Mouse (Mus musculus) thymus, postnatal 36 days (tissue): ENCODE results near the gene Unc5c.

ENCODE experiments used
- DNase-seq, 2 experiments: peaks; one replicate each; pipeline ENCODE4 v3.0.0; 2022; ENCODE audit warnings: mixed read lengths in 2 of 2

Unc5c gene

DNA sequence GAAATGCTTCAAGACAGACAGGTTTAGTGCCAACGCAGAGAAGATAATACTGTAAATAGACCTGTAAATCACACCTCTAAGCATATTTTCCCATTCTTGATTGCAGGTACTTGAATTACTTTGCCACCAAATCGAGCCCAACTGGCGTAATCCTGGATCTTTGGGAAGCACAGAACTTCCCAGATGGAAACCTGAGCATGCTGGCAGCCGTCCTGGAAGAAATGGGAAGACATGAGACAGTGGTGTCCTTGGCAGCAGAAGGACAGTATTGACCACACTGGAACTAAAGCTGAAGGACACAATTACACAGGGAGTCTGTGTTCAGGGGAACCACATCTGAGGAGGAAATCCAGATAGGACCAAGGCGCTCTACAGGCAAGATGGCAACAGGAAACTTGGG, 363.3 kb downstream of the Unc5c start:
- DNase-seq: no peak

DNA sequence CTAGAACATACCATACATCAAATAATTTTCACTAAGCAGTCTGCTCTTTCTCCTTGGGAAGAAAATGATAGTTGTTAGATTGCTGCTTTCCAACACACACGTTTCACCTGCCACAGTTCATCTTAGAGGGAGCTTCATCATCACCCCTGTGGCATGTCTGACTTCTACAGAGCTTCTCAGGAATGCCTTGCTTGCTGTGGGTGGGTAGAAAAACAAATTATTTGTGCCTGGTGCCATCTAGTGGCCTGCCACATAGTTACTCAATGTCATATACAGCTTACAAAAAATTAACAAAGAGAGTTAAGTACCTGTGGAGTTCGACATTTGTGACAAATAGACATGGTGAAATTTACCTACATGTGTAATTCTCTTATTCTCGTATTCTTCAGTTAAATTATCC, 366.1 kb downstream of the Unc5c start:
- DNase-seq: no peak

DNA sequence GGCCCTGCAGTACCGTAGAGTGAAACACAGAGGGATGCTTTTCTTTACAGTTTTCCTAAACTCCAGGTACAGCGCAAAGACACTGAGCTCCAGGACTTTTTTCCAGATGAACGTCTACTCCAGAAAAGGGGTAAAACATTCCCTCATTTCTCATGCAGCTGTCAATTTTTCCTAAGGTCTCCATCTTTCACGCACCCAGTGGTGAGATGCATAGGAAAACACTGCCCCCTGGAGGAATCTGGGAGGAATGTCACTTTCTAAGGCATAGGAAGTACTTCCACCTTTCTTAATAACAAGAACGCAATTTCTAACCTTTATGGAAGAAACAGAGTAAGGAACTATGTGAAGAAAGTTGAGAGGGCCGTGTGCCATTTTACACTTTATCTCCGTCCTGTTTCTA, 373.8 kb downstream of the Unc5c start:
- DNase-seq: no peak

DNA sequence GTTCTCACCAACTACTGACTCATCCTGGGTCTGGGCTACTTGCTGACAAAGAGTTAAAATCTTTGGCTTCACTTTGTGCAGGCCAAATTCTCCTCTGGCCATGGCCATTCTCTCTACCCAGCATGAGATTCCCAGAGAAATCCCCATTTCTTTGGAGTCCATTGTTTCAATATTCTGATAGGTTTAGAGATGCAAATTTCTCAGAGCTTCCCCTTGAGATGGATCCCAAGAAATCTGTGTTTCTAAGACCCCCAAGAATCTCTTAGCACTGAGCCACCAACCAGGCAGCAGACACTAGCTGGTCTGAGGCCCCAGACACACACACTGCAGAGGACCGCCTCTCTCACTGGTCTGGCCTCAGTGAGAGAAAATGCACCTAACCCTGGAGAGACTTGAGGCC, 384.2 kb downstream of the Unc5c start:
- DNase-seq: no peak

DNA sequence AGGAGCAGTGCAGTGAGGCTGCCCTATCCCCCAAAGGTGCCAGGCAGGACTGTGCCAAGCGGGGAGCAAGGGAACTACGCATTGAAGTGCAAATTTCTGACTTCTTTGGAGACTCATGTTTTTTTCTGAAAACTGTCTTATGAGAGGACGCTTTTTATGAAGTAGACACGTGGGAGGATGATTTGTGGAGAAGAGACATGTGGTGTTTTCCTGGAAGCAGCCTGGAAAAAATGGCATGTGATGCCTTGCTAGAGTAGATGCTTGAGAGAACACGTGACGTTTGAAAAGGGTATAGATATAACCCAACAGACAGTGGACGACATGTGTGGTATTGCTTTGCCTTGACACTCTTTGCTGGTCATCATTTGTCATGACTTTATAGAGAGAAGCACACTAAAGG, 385.1 kb downstream of the Unc5c start:
- DNase-seq: no peak

DNA sequence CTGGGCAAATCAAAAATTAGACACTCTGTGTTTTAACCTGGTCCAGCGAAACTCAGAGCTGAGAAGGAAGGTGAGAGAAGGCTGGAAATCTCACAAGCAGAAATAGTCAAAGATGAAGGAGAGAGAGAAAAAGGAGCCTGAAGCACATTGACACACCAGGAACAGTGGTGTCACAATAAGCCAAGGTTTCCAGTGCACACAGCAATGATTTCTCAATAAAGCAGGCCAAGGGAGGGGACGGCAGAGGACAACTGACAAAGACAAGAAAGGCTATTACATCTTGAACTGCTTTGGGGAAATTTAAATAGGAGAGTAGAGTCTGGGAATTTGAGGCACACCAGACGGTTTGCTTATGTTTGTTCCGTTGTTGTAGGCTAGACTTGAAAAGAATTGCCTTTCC, 389.3 kb downstream of the Unc5c start:
- no peak for DNase-seq

DNA sequence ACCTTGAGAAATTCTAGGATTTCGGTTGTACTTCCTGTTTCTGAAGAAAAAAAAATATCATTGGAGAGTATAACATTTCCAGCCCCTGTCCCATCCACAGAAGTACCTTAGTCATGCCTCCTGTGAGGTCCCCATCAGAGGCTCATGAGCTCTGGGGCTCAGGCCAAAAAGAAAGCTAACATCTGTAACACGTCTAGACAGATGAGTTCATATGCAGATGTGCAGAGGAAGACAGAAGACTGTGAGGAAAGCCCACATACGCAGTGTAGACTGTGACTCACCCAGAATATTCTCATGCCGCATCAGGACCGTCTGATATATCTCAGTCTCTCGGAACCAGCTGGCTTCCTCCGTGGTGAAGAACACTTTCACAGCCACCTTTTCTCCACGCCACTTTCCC, 392.1 kb downstream of the Unc5c start:
- no peak for DNase-seq

DNA sequence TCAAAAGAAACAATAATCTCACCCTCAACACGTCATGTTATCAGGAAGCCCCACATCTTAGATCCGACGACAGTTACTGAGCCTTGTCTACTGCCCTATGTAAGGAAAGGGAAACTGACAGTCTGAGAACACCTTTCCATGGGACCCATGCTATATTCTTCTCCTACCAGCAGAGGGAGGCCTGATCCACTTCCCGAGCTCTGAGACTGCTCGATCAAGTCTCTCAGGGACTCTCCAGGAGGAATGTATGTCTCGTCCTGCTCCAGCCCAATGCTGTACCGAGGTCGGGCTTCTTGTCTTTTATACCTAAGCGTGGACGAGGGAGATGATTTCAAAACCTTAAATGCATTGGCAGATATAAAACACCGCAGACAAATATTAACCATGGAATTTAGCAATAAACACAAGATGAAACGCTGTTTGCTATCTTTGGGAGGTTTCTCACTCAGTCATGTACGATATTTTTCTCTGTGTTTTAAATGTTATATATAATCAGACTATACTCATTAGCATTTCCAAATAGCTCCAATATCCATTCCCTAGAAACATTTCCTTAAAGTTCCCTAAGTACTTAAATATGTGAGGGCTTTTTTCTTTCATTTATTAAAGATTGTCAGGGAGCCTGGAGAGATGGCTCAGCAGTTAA, 397.9 kb downstream of the Unc5c start:
- no peak for DNase-seq

DNA sequence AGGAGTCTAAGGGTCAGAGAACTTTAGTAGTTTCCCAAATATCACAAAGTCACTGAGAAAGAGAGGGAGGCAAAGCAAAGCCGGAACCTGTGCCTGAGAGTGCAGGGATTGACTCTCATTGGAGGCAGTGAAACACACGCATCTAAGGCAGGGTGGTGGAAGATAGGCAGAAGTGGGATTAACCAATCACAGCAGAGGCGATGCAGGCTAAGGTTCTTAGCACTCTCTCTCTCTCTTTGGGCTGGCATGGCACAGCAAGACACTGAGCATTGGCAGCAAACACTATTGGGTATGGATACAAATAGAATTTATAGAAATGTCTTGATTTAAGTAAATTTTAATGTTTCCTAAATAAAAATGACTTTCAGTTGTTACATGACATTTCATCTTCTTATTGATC, 406.8 kb downstream of the Unc5c start:
- DNase-seq: no peak

DNA sequence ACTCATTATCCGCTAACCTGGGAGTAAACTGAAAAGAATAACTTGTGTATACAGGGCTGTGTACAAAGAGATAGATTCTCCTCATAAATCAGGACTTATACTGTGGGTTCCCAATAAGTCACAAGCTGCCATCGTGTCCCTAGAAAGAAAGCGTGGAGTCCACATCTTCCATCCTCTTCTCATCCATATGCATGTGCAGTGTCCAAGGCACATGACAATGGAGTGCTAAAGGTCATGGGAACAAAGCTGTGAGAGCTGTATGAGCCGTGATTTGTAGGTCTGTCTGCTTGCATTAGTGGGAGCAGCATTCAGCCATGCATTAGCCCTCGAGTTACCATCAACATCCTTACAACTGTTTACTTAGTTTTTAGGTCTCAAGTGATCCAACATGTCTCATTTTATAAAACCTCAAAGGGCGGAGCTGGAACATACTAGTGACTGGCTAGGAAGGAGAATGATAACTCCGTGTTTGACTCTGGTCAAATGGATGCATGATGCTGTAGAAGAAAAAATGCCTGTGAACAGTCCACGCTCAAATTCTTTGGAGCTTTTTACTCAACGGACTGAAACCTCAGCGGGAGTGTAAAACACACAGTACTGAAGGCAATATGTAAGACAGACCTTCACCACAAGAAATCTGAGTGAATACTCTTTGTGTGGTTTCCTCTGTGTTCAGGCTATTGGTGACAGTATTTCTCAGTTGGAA, 407.5 kb downstream of the Unc5c start:
- DNase-seq: no peak

DNA sequence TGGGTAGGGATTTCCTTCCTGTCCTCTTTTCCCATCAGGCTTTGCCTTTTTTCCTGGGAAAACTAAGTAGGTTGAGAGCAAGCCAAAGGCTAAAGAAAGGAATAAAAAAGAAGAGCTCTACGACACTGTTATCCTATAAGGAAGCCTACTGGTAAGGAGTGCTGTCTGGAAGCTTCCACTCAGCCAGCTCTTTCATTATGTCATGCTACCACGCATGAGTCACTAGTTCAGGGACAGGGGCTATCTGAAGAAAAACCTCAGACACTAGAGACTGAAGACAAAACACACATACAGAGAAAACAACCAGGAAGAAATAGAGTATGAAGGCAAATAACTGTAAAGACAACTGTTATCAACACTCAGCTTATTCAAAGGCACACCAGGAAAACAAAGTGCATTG, 417.5 kb downstream of the Unc5c start:
- DNase-seq: no peak

DNA sequence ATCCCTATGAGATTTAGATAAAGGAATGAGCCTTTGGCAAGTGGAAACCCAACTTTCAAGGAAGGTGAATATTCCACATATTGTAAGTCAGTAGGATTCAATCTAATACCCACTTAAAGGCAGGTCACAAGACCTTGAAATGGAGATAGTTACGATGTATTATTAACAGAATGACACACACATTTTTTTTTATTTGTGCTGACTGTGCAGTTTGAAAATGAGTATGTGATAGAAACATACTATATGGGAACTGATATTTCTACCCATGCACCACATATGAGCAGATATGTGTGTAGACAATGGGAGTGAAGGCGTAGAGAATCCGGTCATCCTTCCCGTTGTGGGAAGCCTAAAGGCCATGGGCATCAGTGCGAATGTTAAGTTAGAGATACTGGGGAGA, 419.2 kb downstream of the Unc5c start:
- DNase-seq: no peak
